8 mouse cellular contexts compared by ENCODE assay signal in genomic region chr14:60264990-60265876, GRCm38 (mm10). TPM values are rescaled to one million over a fixed set of nuclear protein-coding genes. Genes with fewer than 3 reads are reported as not detected.
A peak's percentile ranks its signal among the peaks of the same experiment; 100 is the strongest.
DNase-seq lines count a peak whose midpoint lies in the region; ATAC-seq and TF ChIP-seq lines count a peak whose summit lies in the region.

Mtmr6 (plus strand) TSS chr14:60265228.

- H3K27me3 ChIP-seq in embryonic facial prominence, embryonic 14.5 days (replicated peaks; ENCODE audit: control insufficient read depth, insufficient read depth, low read length), result no peaks in the 10 kb centered on the region
- no peaks in the 10 kb centered on the region for H3K27me3 ChIP-seq in heart, adult 2 months (ENCODE audit: control insufficient read depth, insufficient read depth, low read length)
- H3K27me3 ChIP-seq in limb, embryonic 13.5 days, result no peaks in the 10 kb centered on the region
- H3K27me3 ChIP-seq in midbrain, embryonic 16.5 days (ENCODE audit: control insufficient read depth, insufficient read depth, low read depth, low read length), result no peaks in the 10 kb centered on the region

- ATAC-seq in embryonic facial prominence, embryonic 14.5 days (ENCODE audit: low read depth), result peak; percentile 100
- ATAC-seq in limb, embryonic 13.5 days (ENCODE audit: low FRiP score, low read depth), result peak; percentile 99
- ATAC-seq in midbrain, embryonic 16.5 days, result peak; percentile 100

- peak within 1 kb of the TSS; percentile 70 for H3K4me2 ChIP-seq in embryonic facial prominence, embryonic 14.5 days (ENCODE audit: low read depth, low read length)
- H3K4me2 ChIP-seq in limb, embryonic 13.5 days (replicated peaks), result peak within 1 kb of the TSS; percentile 74
- peak within 1 kb of the TSS; percentile 53 for H3K4me2 ChIP-seq in midbrain, embryonic 16.5 days (ENCODE audit: low read length)

- peak within 1 kb of the TSS; percentile 77 for H3K4me3 ChIP-seq in embryonic facial prominence, embryonic 14.5 days (ENCODE audit: low read depth, low read length)
- H3K4me3 ChIP-seq in heart, adult 2 months, result peak within 1 kb of the TSS; percentile 81
- H3K4me3 ChIP-seq in limb, embryonic 13.5 days, result peak within 1 kb of the TSS; percentile 81
- peak within 1 kb of the TSS; percentile 73 for H3K4me3 ChIP-seq in midbrain, embryonic 16.5 days (ENCODE audit: low read depth, low read length)

- no peaks in the 10 kb centered on the region for H3K36me3 ChIP-seq in embryonic facial prominence, embryonic 14.5 days (ENCODE audit: control insufficient read depth, insufficient read depth, low read length)
- no peaks in the 10 kb centered on the region for H3K36me3 ChIP-seq in heart, adult 2 months (ENCODE audit: control insufficient read depth, insufficient read depth, low read length)
- no peaks in the 10 kb centered on the region for H3K36me3 ChIP-seq in limb, embryonic 13.5 days
- H3K36me3 ChIP-seq in midbrain, embryonic 16.5 days (ENCODE audit: control insufficient read depth, insufficient read depth, low read length), result no peaks in the 10 kb centered on the region

- H3K4me1 ChIP-seq in embryonic facial prominence, embryonic 14.5 days (ENCODE audit: control insufficient read depth, insufficient read depth, low read length), result peaks cover 12% of the 10 kb centered on the region; the same call in 1 of the 2 replicates
- no peaks in the 10 kb centered on the region; the same call in 1 of the 2 replicates for H3K4me1 ChIP-seq in heart, adult 2 months (ENCODE audit: control insufficient read depth, insufficient read depth, low read length)
- H3K4me1 ChIP-seq in limb, embryonic 13.5 days, result peaks cover 13% of the 10 kb centered on the region
- H3K4me1 ChIP-seq in midbrain, embryonic 16.5 days (ENCODE audit: control insufficient read depth, insufficient read depth, low read length), result peaks cover 22% of the 10 kb centered on the region

- no peaks in the 10 kb centered on the region for H3K9me3 ChIP-seq in embryonic facial prominence, embryonic 14.5 days (ENCODE audit: control insufficient read depth, low read length)
- H3K9me3 ChIP-seq in limb, embryonic 13.5 days, result no peaks in the 10 kb centered on the region
- no peaks in the 10 kb centered on the region for H3K9me3 ChIP-seq in midbrain, embryonic 16.5 days (replicated peaks; ENCODE audit: control insufficient read depth, low read length, poor library complexity, severe bottlenecking)

- peak; percentile 99 for DNase-seq in 3T3-L1 (ENCODE audit: low read depth, low spot score)
- DNase-seq in adrenal gland, postnatal 4 days (ENCODE audit: low spot score in 2 of 2), result peak; percentile 69 to 85
- DNase-seq in embryonic facial prominence, embryonic 14.5 days (ENCODE audit: low spot score), result peak; percentile 99
- DNase-seq in heart, adult 2 months, result peak; percentile 90 to 96
- peak; percentile 96 for DNase-seq in kidney, adult 8-10 months
- DNase-seq in spleen, postnatal 10 days (ENCODE audit: low spot score in 2 of 2), result peak; percentile 90 to 95

- H3K79me2 ChIP-seq in heart, adult 2 months (replicated peaks; ENCODE audit: control insufficient read depth, insufficient read depth, low read length), result peaks cover 1% of the 10 kb centered on the region; the same call in 1 of the 2 replicates

- no peak within 1 kb of the TSS; the same call in 1 of the 2 replicates for H3K27ac ChIP-seq in embryonic facial prominence, embryonic 14.5 days (replicated peaks; ENCODE audit: low read depth, low read length)
- peak within 1 kb of the TSS; percentile 87 for H3K27ac ChIP-seq in heart, adult 2 months
- peak within 1 kb of the TSS; percentile 48; the same call in 1 of the 2 replicates for H3K27ac ChIP-seq in limb, embryonic 13.5 days
- H3K27ac ChIP-seq in midbrain, embryonic 16.5 days (ENCODE audit: low read length), result peak within 1 kb of the TSS; percentile 82

- peak; percentile 85 for TF ChIP-seq EP300 in heart, adult 2 months (IDR thresholded peaks at IDR 0.05; ENCODE audit: insufficient read depth, low read depth, low read length)

- peak within 1 kb of the TSS; percentile 79 for H3K9ac ChIP-seq in embryonic facial prominence, embryonic 14.5 days (ENCODE audit: low read depth, low read length)
- H3K9ac ChIP-seq in heart, adult 2 months (ENCODE audit: low read depth, low read length), result peak within 1 kb of the TSS; percentile 85
- H3K9ac ChIP-seq in limb, embryonic 13.5 days, result peak within 1 kb of the TSS; percentile 83
- H3K9ac ChIP-seq in midbrain, embryonic 16.5 days (ENCODE audit: low read depth, low read length), result peak within 1 kb of the TSS; percentile 83

- no peak for TF ChIP-seq CTCF in heart, adult 2 months (IDR thresholded peaks at IDR 0.05)

- intact Hi-C loops in heart, adult 2 months (cut with DNase I), result loop anchor here (1.0 to 10.0 kb wide), 4 partner anchors 14 to 1180 kb away; partner anchors contain the start of genes Cdadc1, Gm49336 and Nupl1

- WGBS in embryonic facial prominence, embryonic 14.5 days, result under 1% methylated on average over 34 of the region's 51 CpGs
- WGBS in heart, adult 2 months, result under 1% methylated on average over 51 of the region's 51 CpGs
- under 1% methylated on average over 51 of the region's 51 CpGs for WGBS in limb, embryonic 13.5 days
- WGBS in midbrain, embryonic 16.5 days, result under 1% methylated on average over 51 of the region's 51 CpGs

- TF ChIP-seq POLR2A in heart, adult 2 months (IDR thresholded peaks at IDR 0.05; ENCODE audit: insufficient read depth, low read depth, low read length), result peak; percentile 64

RNA-seq across cellular contexts. Expression of gene Mtmr6, which starts in this region (rescaled TPM):
- total RNA-seq in adrenal gland, postnatal 4 days (2021), result 10 to 100 TPM; 44.1 to 45.0 TPM
- polyA plus RNA-seq in embryonic facial prominence, embryonic 14.5 days (2014; fragmentation: Nextera tagmentation; extraction: Ambion mirVana), result 45.0 and 47.0 TPM in 2 replicates
- 10 to 100 TPM; 29.1 to 31.0 TPM for total RNA-seq in heart, adult 2 months (2021)
- polyA plus RNA-seq in heart, adult 2 months (2012; rRNA removed), result 17.4 and 32.8 TPM in 2 replicates
- 35.2 and 37.4 TPM in 2 replicates for polyA plus RNA-seq in limb, embryonic 13.5 days (2015; fragmentation: Nextera tagmentation; extraction: Ambion mirVana)
- polyA plus RNA-seq in midbrain, embryonic 16.5 days (2015; fragmentation: Nextera tagmentation; extraction: Ambion mirVana), result 62.9 and 66.9 TPM in 2 replicates
